Mouse (Mus musculus) liver, postnatal 0 days (tissue): Measurements from ENCODE around the gene 6430548M08Rik. TPM values are rescaled to one million over a fixed set of nuclear protein-coding genes. Genes with fewer than 3 reads are reported as not detected.

Experiments used
- ATAC-seq: fragments of 200-750 bp; cut with Nextera tagmentation; 2 replicates; pipeline ENCODE4 v1.8.0; 2017; ENCODE audit warnings: mild to moderate bottlenecking, moderate library complexity
- DNase-seq: peaks from one replicate; pipeline ENCODE4 v3.0.0-alpha.2; 2016
- H3K27ac ChIP-seq: fragments of 300-500 bp; sonication (generic); 2 replicates; pipeline ENCODE4 v1.5.1; 2014; ENCODE audit warnings: antibody characterized with exemption, moderate library complexity, mild to moderate bottlenecking, low read depth
- H3K27me3 ChIP-seq: fragments of 300-500 bp; sonication (generic); 2 replicates; pipeline ENCODE4 v1.6.1; 2014; ENCODE audit warnings: low read length, control low read depth, mixed read lengths; ENCODE audit not compliant: insufficient read depth
- H3K36me3 ChIP-seq: fragments of 300-500 bp; sonication (generic); replicated peaks from 2 replicates; pipeline ENCODE4 v1.6.1; 2014; ENCODE audit warnings: mild to moderate bottlenecking, control low read depth, low read length, moderate library complexity, mixed read lengths; ENCODE audit not compliant: insufficient read depth
- H3K4me1 ChIP-seq: fragments of 300-500 bp; sonication (generic); 2 replicates; pipeline ENCODE4 v1.6.1; 2014; ENCODE audit warnings: antibody characterized with exemption, mild to moderate bottlenecking, control low read depth; ENCODE audit not compliant: insufficient read depth
- H3K4me2 ChIP-seq: fragments of 300-500 bp; sonication (generic); 2 replicates; pipeline ENCODE4 v1.6.1; 2014; ENCODE audit warnings: low read depth, mild to moderate bottlenecking, low read length, moderate library complexity, mixed read lengths
- H3K4me3 ChIP-seq: fragments of 300-500 bp; sonication (generic); 2 replicates; pipeline ENCODE4 v1.5.1; 2014; ENCODE audit warnings: low read depth, low read length
- H3K9ac ChIP-seq: fragments of 300-500 bp; sonication (generic); replicated peaks from 2 replicates; pipeline ENCODE4 v1.6.1; 2014; ENCODE audit warnings: mild to moderate bottlenecking, moderate library complexity
- H3K9me3 ChIP-seq: fragments of 300-500 bp; sonication (generic); 2 replicates; pipeline ENCODE4 v1.6.1; 2016; ENCODE audit warnings: mild to moderate bottlenecking, control low read depth, low read length, mixed read lengths
- CTCF ChIP-seq: sonication (generic); IDR thresholded peaks from 2 replicates; pipeline ENCODE4 v1.5.1; 2016; ENCODE audit warnings: antibody characterized with exemption, low read depth
- EP300 ChIP-seq: IDR thresholded peaks from 2 replicates; pipeline ENCODE4 v1.6.1; 2016; ENCODE audit warnings: antibody characterized with exemption, low read depth, mild to moderate bottlenecking
- WGBS: fragments of 180-500 bp; shearing (Covaris S2); extraction: QIAGEN DNeasy Blood & Tissue Kit; methylation state at CpG from one replicate; pipeline ENCODE4 v1.1.7; 2014; ENCODE audit not compliant: insufficient replicate concordance; 5-methylcytosine and 5-hydroxymethylcytosine counted together
- polyA plus RNA-seq: library from polyadenylated mRNA; unstranded; fragments of >200 nt; fragmentation: Nextera tagmentation; extraction: Ambion mirVana; gene quantifications from 2 replicates; pipeline ENCODE4 v1.2.1, GENCODE M21; 2015

The 6430548M08Rik gene
- polyA plus RNA-seq, 1 experiment from 2014 or later: 4.9 TPM

DNA sequence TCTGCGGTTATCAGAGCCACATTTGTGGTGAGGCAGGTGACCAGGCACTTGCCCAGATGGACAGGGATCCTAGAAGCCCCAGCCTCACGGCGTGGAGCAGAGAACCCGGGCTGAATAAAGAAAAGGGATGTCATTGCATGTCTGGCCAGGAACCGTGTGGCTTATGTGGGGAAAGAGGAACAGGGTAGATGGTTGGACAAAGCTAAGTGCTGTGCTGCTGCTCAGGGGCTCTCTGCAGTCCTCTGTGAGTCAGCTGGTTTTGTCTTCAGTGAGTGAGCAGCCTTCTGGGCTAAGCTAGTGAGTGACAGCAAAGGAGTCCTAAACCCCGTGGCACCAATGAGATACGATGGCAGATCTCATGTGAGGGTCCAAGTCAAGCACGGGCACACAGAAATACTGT is 17.2 kb downstream of the 6430548M08Rik start:
- Histone ChIP-seq H3K4me2 (no peak overlapping the region), H3K4me3 (no peak overlapping the region), H3K36me3 (no peaks in the 10 kb centered on the region), H3K9ac (no peak overlapping the region), H3K27ac (no peak overlapping the region), H3K9me3 (no peaks in the 10 kb centered on the region), H3K27me3 (no peaks in the 10 kb centered on the region), H3K4me1 (no peaks in the 10 kb centered on the region; the same call in 1 of the 2 replicates)
- DNase-seq (no peak), ATAC-seq (no peak)
- TF ChIP-seq EP300 (no peak), CTCF (no peak)
- WGBS: 38% methylated on average over 8 of the region's 8 CpGs

DNA sequence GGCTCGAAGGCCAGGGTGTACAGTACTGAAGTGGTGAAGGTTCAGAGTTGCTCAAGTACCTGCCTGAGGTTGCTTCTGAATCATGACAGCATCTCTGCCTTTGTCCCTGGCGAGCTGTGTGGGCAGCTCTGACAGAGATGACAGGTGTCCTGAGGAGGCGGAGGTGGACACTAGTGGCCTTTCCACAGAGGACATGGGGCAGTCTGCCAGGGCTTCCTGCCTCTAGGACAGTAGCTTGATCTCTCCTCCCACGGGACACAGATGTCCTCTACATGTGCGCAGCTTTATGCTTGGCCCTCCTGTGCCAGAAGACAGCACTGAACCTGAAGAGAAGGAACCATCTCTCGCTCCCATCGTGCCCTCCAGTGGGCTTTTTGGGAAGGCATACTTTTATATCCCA is 19.2 kb downstream of the 6430548M08Rik start:
- Histone ChIP-seq H3K9ac (no peak overlapping the region), H3K36me3 (no peaks in the 10 kb centered on the region), H3K4me2 (no peak overlapping the region), H3K9me3 (no peaks in the 10 kb centered on the region), H3K27me3 (no peaks in the 10 kb centered on the region), H3K4me3 (no peak overlapping the region), H3K27ac (no peak overlapping the region), H3K4me1 (no peaks in the 10 kb centered on the region)
- WGBS: 72% methylated on average over 7 of the region's 7 CpGs
- no peak for DNase-seq
- no peak for TF ChIP-seq CTCF
- no peak for TF ChIP-seq EP300
- ATAC-seq: no peak

DNA sequence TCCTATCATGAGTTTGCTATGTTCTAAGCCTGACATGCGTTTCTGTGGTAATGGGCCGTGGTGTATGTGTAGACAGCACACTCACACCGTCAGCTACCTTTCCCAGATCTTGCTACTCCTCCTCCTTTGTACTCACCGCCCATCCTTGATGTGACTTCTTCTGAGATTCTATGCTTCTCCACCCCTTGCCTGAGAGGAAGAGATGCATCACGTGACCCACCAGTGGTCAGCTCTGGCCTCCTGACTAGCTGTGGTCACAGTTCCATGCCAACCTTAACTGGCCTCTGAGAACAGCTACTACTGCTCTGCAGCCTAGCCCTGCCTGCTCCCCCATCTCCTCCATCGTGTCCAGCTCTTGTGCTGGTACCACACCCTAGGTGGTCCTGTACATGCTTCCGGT is 21.7 kb downstream of the 6430548M08Rik start:
- Histone ChIP-seq H3K27me3 (no peaks in the 10 kb centered on the region), H3K9ac (no peak overlapping the region), H3K4me1 (no peaks in the 10 kb centered on the region), H3K4me2 (no peak overlapping the region), H3K4me3 (no peak overlapping the region), H3K27ac (no peak overlapping the region), H3K36me3 (no peaks in the 10 kb centered on the region), H3K9me3 (no peaks in the 10 kb centered on the region)
- DNase-seq (no peak), ATAC-seq (no peak)
- TF ChIP-seq CTCF (no peak), EP300 (no peak)
- WGBS: 80% methylated on average over 7 of the region's 7 CpGs

DNA sequence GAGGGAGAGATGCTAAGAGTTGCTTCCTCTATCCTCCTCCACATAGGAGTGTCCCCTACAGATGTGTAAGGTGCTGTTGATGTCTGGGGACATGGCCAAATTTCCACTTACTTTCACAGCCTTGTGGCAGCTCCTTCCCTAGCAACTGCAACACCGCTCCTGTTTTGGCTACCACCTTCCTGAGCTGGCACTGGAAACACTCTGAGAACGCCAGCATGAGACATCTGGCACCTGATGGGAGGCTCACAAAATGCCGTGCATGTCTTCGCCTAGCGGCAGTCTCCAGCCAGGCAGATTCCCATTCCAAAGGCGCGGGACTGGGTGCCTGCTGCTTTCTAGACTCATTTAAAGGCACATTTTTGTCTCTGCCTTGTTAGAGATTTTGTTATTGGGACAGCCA is 22.7 kb downstream of the 6430548M08Rik start:
- H3K4me1 ChIP-seq: no peaks in the 10 kb centered on the region
- ATAC-seq (no peak), DNase-seq (no peak)
- H3K36me3 ChIP-seq: no peaks in the 10 kb centered on the region
- no peaks in the 10 kb centered on the region for H3K9me3 ChIP-seq
- no peaks in the 10 kb centered on the region for H3K27me3 ChIP-seq
- TF ChIP-seq EP300: no peak
- TF ChIP-seq CTCF: no peak
- H3K9ac ChIP-seq: no peak overlapping the region
- WGBS: 77% methylated on average over 7 of the region's 7 CpGs
- H3K4me3 ChIP-seq: no peak overlapping the region
- H3K27ac ChIP-seq: no peak overlapping the region
- H3K4me2 ChIP-seq: no peak overlapping the region

DNA sequence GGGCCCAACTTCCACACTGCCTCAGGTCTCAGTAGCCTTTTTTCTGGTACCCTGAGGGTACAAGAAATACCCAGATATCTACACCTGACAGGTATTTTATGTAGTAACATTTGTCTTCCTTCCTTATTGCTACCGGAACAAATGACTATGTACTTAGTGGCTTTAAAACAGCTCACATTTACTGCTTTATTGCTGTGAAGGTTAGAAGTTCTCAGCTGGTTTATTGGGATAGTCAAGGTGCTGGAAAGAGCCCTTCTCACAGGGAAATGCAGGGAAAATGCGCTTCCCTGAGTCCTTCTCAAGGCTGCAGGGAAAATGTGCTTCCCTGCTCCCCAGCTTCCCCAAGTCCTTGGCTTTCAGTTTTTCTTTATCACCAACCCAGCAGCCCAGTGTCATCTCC is 25.0 kb downstream of the 6430548M08Rik start:
- H3K9ac ChIP-seq: no peak overlapping the region
- DNase-seq (no peak), ATAC-seq (no peak)
- no peaks in the 10 kb centered on the region for H3K36me3 ChIP-seq
- no peaks in the 10 kb centered on the region for H3K9me3 ChIP-seq
- H3K4me2 ChIP-seq: no peak overlapping the region
- H3K27ac ChIP-seq: no peak overlapping the region
- TF ChIP-seq EP300: no peak
- no peak for TF ChIP-seq CTCF
- 80% methylated on average over 2 of the region's 2 CpGs for WGBS
- H3K27me3 ChIP-seq: no peaks in the 10 kb centered on the region
- H3K4me1 ChIP-seq: no peaks in the 10 kb centered on the region
- no peak overlapping the region for H3K4me3 ChIP-seq

DNA sequence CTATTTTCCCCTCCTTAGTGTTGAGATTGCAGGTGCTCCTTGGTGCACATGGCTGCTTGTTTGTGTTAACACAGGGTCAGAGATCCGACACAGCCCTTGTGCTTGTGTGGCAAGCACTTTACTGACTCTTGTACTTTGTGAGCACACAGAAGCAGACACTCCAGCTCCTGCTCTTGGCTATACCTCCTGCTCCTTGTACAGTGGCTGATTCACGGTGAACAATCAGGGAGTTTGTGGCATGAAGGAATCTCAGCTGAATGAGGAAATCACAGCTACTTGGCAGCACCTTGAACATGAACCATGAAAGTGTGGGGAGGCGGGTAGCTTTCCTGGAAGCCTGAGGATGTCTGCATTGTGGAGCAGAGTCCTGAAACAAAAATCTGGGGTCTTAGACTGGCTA is 26.8 kb downstream of the 6430548M08Rik start:
- no peak for ATAC-seq
- H3K27ac ChIP-seq: no peak overlapping the region
- H3K9me3 ChIP-seq: no peaks in the 10 kb centered on the region
- DNase-seq: no peak
- H3K27me3 ChIP-seq: no peaks in the 10 kb centered on the region
- no peaks in the 10 kb centered on the region for H3K4me1 ChIP-seq
- TF ChIP-seq CTCF (no peak), EP300 (no peak)
- no peak overlapping the region for H3K4me3 ChIP-seq
- 69% methylated on average over 3 of the region's 3 CpGs for WGBS
- no peaks in the 10 kb centered on the region for H3K36me3 ChIP-seq
- no peak overlapping the region for H3K9ac ChIP-seq
- no peak overlapping the region for H3K4me2 ChIP-seq
